ENCODE assay signal across 9 mouse cellular contexts in genomic region chr9:65175939-65176871, GRCm38 (mm10). TPM values are rescaled to one million over a fixed set of nuclear protein-coding genes. Genes with fewer than 3 reads are reported as not detected.
DNase-seq lines count a peak whose midpoint lies in the region; ATAC-seq and TF ChIP-seq lines count a peak whose summit lies in the region.
"Had no signal": no experiment of that assay in that cellular context is flagged by ENCODE, and none has a peak within 500 bp of the region (broad histone marks: within the 10 kb centered on the region; RNA-seq: fewer than 3 reads in every experiment).

No protein-coding gene starts in this region.

- H3K4me2 ChIP-seq in lung, postnatal 0 days (replicated peaks; ENCODE audit: low read depth, low read length), result no peak overlapping the region
- H3K4me2 ChIP-seq in forebrain, embryonic 11.5 days (ENCODE audit: low read depth, low read length, severe bottlenecking), result peak overlapping the region; percentile 37
- H3K4me2 ChIP-seq in limb, embryonic 13.5 days (replicated peaks), result no peak overlapping the region
- no peak overlapping the region for H3K4me2 ChIP-seq in stomach, postnatal 0 days (replicated peaks; ENCODE audit: low read depth)
- no peak overlapping the region for H3K4me2 ChIP-seq in heart, embryonic 12.5 days

- WGBS in lung, postnatal 0 days, result 46% methylated on average over 9 of the region's 9 CpGs
- WGBS in forebrain, embryonic 11.5 days, result 24% methylated on average over 9 of the region's 9 CpGs
- 30% methylated on average over 9 of the region's 9 CpGs for WGBS in limb, embryonic 13.5 days
- 41% methylated on average over 9 of the region's 9 CpGs for WGBS in stomach, postnatal 0 days
- 47% methylated on average over 9 of the region's 9 CpGs for WGBS in heart, embryonic 12.5 days

- H3K4me1 ChIP-seq in lung, postnatal 0 days (ENCODE audit: insufficient read depth, low read depth, low read length), result peaks cover 5% of the 10 kb centered on the region; the same call in 1 of the 2 replicates
- peaks cover 61% of the 10 kb centered on the region for H3K4me1 ChIP-seq in forebrain, embryonic 11.5 days (replicated peaks; ENCODE audit: control insufficient read depth, insufficient read depth, low read length)
- H3K4me1 ChIP-seq in limb, embryonic 13.5 days, result peaks cover 48% of the 10 kb centered on the region
- H3K4me1 ChIP-seq in stomach, postnatal 0 days (replicated peaks; ENCODE audit: control insufficient read depth, insufficient read depth), result no peaks in the 10 kb centered on the region
- H3K4me1 ChIP-seq in heart, embryonic 12.5 days (replicated peaks), result peaks cover 30% of the 10 kb centered on the region

- H3K4me3 ChIP-seq in lung, postnatal 0 days (ENCODE audit: low read depth, low read length), result no peak overlapping the region
- no peak overlapping the region for H3K4me3 ChIP-seq in forebrain, embryonic 11.5 days (ENCODE audit: low read depth, low read length)
- H3K4me3 ChIP-seq in limb, embryonic 13.5 days, result no peak overlapping the region
- no peak overlapping the region for H3K4me3 ChIP-seq in stomach, postnatal 0 days (ENCODE audit: low read depth, low read length)
- H3K4me3 ChIP-seq in heart, embryonic 12.5 days, result no peak overlapping the region

- no peak overlapping the region for H3K9ac ChIP-seq in lung, postnatal 0 days (replicated peaks; ENCODE audit: low read depth)
- H3K9ac ChIP-seq in forebrain, embryonic 11.5 days (ENCODE audit: low read length), result peak overlapping the region; percentile 54
- H3K9ac ChIP-seq in limb, embryonic 13.5 days, result 0 out of 2 replicates have a peak overlapping the region, but pooled peaks have one; percentile 8
- no peak overlapping the region for H3K9ac ChIP-seq in stomach, postnatal 0 days (ENCODE audit: low read length)
- H3K9ac ChIP-seq in heart, embryonic 12.5 days, result no peak overlapping the region

- no peaks in the 10 kb centered on the region for H3K36me3 ChIP-seq in lung, postnatal 0 days (ENCODE audit: insufficient read depth, low read length)
- peaks cover 2% of the 10 kb centered on the region; the same call in 1 of the 2 replicates for H3K36me3 ChIP-seq in forebrain, embryonic 11.5 days (ENCODE audit: control insufficient read depth, insufficient read depth, low read length)
- H3K36me3 ChIP-seq in limb, embryonic 13.5 days, result no peaks in the 10 kb centered on the region
- H3K36me3 ChIP-seq in stomach, postnatal 0 days (ENCODE audit: control insufficient read depth, insufficient read depth, low read length), result no peaks in the 10 kb centered on the region
- H3K36me3 ChIP-seq in heart, embryonic 12.5 days, result no peaks in the 10 kb centered on the region

- H3K27me3 ChIP-seq in lung, postnatal 0 days (replicated peaks; ENCODE audit: insufficient read depth, low read length), result no peaks in the 10 kb centered on the region
- no peaks in the 10 kb centered on the region for H3K27me3 ChIP-seq in forebrain, embryonic 11.5 days (ENCODE audit: control insufficient read depth, insufficient read depth, low read length)
- peaks cover 94% of the 10 kb centered on the region for H3K27me3 ChIP-seq in limb, embryonic 13.5 days
- no peaks in the 10 kb centered on the region for H3K27me3 ChIP-seq in stomach, postnatal 0 days (ENCODE audit: control insufficient read depth, insufficient read depth, low read length)
- peaks cover 11% of the 10 kb centered on the region for H3K27me3 ChIP-seq in heart, embryonic 12.5 days (replicated peaks)

- DNase-seq in lung, postnatal 0 days (ENCODE audit: low spot score), result no peak
- DNase-seq in lung, postnatal 25 days (ENCODE audit: low spot score), result no peak
- DNase-seq in forebrain, embryonic 11.5 days (ENCODE audit: low spot score), result peak; percentile 81
- DNase-seq in stomach, postnatal 0 days (ENCODE audit: low spot score), result no peak
- DNase-seq in adipocyte (ENCODE audit: low spot score), result no peak
- DNase-seq in urinary bladder, postnatal 36 days (ENCODE audit: low spot score in 2 of 2), result no peak
- DNase-seq: kidney, adult 9 months had no signal

- 0 out of 2 replicates have a peak, but pooled peaks have one; percentile 11 for TF ChIP-seq CTCF in lung, postnatal 0 days (IDR thresholded peaks at IDR 0.05)
- TF ChIP-seq CTCF in stomach, postnatal 0 days (IDR thresholded peaks at IDR 0.05; ENCODE audit: low read depth), result peak; percentile 45

- no peak overlapping the region for H3K27ac ChIP-seq in lung, postnatal 0 days (ENCODE audit: low read length)
- H3K27ac ChIP-seq in forebrain, embryonic 11.5 days (ENCODE audit: low read depth, low read length), result peak overlapping the region; percentile 98
- H3K27ac ChIP-seq in limb, embryonic 13.5 days, result no peak overlapping the region
- H3K27ac ChIP-seq in stomach, postnatal 0 days (replicated peaks), result no peak overlapping the region
- no peak overlapping the region for H3K27ac ChIP-seq in heart, embryonic 12.5 days (ENCODE audit: poor library complexity, severe bottlenecking)

- no peak for ATAC-seq in lung, postnatal 0 days
- peak; percentile 73 for ATAC-seq in forebrain, embryonic 11.5 days (replicated peaks; ENCODE audit: low FRiP score)
- ATAC-seq in limb, embryonic 13.5 days (ENCODE audit: low FRiP score, low read depth), result no peak
- no peak for ATAC-seq in stomach, postnatal 0 days (ENCODE audit: low FRiP score, low TSS enrichment)
- no peak for ATAC-seq in heart, embryonic 12.5 days (ENCODE audit: insufficient number of reproducible peaks, low FRiP score)

- H3K9me3 ChIP-seq in lung, postnatal 0 days (ENCODE audit: low read length), result no peaks in the 10 kb centered on the region
- no peaks in the 10 kb centered on the region for H3K9me3 ChIP-seq in forebrain, embryonic 11.5 days (ENCODE audit: control insufficient read depth, low read length)
- no peaks in the 10 kb centered on the region for H3K9me3 ChIP-seq in limb, embryonic 13.5 days
- H3K9me3 ChIP-seq in stomach, postnatal 0 days (ENCODE audit: control insufficient read depth, low read length), result no peaks in the 10 kb centered on the region
- H3K9me3 ChIP-seq in heart, embryonic 12.5 days (replicated peaks), result no peaks in the 10 kb centered on the region

- no peak for TF ChIP-seq EP300 in lung, postnatal 0 days (IDR thresholded peaks at IDR 0.05)
- no peak for TF ChIP-seq EP300 in stomach, postnatal 0 days (optimal IDR thresholded peaks at IDR 0.05)

RNA-seq across cellular contexts. Expression of gene Parp16, which starts 18.9 kb away (rescaled TPM):
- polyA plus RNA-seq in lung, postnatal 0 days (2015; fragmentation: Nextera tagmentation; extraction: Ambion mirVana), result 5.3 and 5.4 TPM in 2 replicates
- polyA plus RNA-seq in forebrain, embryonic 11.5 days (2014; fragmentation: Nextera tagmentation; extraction: Ambion mirVana), result 5.4 and 6.6 TPM in 2 replicates
- polyA plus RNA-seq in limb, embryonic 13.5 days (2015; fragmentation: Nextera tagmentation; extraction: Ambion mirVana), result 7.0 and 7.1 TPM in 2 replicates
- 5.0 TPM in 2 replicates for polyA plus RNA-seq in stomach, postnatal 0 days (2015; fragmentation: Nextera tagmentation; extraction: Ambion mirVana)
- polyA plus RNA-seq in heart, embryonic 12.5 days (2016; fragmentation: Nextera tagmentation; extraction: Ambion mirVana), result 5.0 and 5.8 TPM in 2 replicates

RNA-seq across cellular contexts. Expression of gene Igdcc3, which starts 35.2 kb away (rescaled TPM):
- polyA plus RNA-seq in lung, postnatal 0 days (2015; fragmentation: Nextera tagmentation; extraction: Ambion mirVana), result 0.33 and 0.67 TPM in 2 replicates
- polyA plus RNA-seq in forebrain, embryonic 11.5 days (2014; fragmentation: Nextera tagmentation; extraction: Ambion mirVana), result 81.2 and 83.8 TPM in 2 replicates
- 1.2 and 2.1 TPM in 2 replicates for polyA plus RNA-seq in limb, embryonic 13.5 days (2015; fragmentation: Nextera tagmentation; extraction: Ambion mirVana)
- 0.32 and 0.35 TPM in 2 replicates for polyA plus RNA-seq in stomach, postnatal 0 days (2015; fragmentation: Nextera tagmentation; extraction: Ambion mirVana)
- 4.8 and 5.5 TPM in 2 replicates for polyA plus RNA-seq in heart, embryonic 12.5 days (2016; fragmentation: Nextera tagmentation; extraction: Ambion mirVana)

Comparison
In these comparisons a context has a peak if more than half of its experiments do, and no peak if none do; other contexts are left out.
1. H3K9ac ChIP-seq: peak in forebrain, embryonic 11.5 days (single experiment) and limb, embryonic 13.5 days (single experiment); none in lung, postnatal 0 days (single experiment), stomach, postnatal 0 days (single experiment) and heart, embryonic 12.5 days (single experiment).
2. RNA of gene Igdcc3, which starts 35.2 kb away (polyA plus RNA-seq): 81.2 to 83.8 TPM in forebrain, embryonic 11.5 days; 4.8 to 5.5 TPM in heart, embryonic 12.5 days, 1.2 to 2.1 TPM in limb, embryonic 13.5 days, 0.33 to 0.67 TPM in lung, postnatal 0 days and 0.32 to 0.35 TPM in stomach, postnatal 0 days; every median in the first group is over 10 times any median in the second.